Comparison of ENCODE assay signal across 19 mouse cellular contexts in the genomic region with DNA sequence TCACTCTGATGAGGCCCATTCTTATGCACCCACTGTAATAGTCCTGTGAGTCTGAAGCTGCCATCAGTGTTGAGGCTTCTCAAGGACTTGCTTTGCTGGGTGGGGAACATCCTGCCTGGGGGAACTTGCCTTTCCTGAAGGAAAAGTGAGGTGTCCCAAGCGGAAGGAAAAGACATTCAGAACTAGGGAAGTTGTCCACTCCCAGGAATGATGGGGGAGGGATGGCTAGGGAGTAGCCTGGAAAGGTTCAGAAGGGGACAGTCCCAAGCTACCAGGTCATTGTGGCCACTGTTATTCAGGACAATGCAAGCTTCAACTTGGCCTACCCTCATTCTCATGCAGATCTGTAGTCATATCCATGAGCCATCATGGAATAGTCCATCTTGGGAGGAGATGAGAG.
A peak's percentile ranks its signal among the peaks of the same experiment; 100 is the strongest.
DNase-seq lines count a peak whose midpoint lies in the region; ATAC-seq and TF ChIP-seq lines count a peak whose summit lies in the region.
"Had no signal": no experiment of that assay in that cellular context is flagged by ENCODE, and none has a peak within 500 bp of the region (broad histone marks: within the 10 kb centered on the region; RNA-seq: fewer than 3 reads in every experiment).

No protein-coding gene starts in this region.

- H3K27ac ChIP-seq in kidney, adult 2 months (ENCODE audit: insufficient read depth, low read depth, low read length): peak overlapping the region; percentile 76
- no peak overlapping the region for H3K27ac ChIP-seq in kidney, embryonic 14.5 days (ENCODE audit: low read depth, low read length)
- H3K27ac ChIP-seq: embryonic facial prominence, embryonic 10.5 days; forebrain, embryonic 15.5 days; hindbrain, postnatal 0 days; limb, embryonic 12.5 days; liver, embryonic 14.5 days had no signal

- no peaks in the 10 kb centered on the region; the same call in 1 of the 2 replicates for H3K27me3 ChIP-seq in kidney, adult 2 months (replicated peaks; ENCODE audit: control insufficient read depth, insufficient read depth, low read length)
- no peaks in the 10 kb centered on the region for H3K27me3 ChIP-seq in kidney, embryonic 14.5 days (ENCODE audit: control insufficient read depth, insufficient read depth, low read length)
- H3K27me3 ChIP-seq: forebrain, embryonic 15.5 days; limb, embryonic 12.5 days had no signal

- H3K9me3 ChIP-seq in kidney, embryonic 14.5 days (ENCODE audit: control insufficient read depth, low read length): no peaks in the 10 kb centered on the region
- H3K9me3 ChIP-seq: embryonic facial prominence, embryonic 10.5 days; forebrain, embryonic 15.5 days; limb, embryonic 12.5 days had no signal

- no peak overlapping the region for H3K4me2 ChIP-seq in kidney, embryonic 14.5 days (replicated peaks; ENCODE audit: low read depth, low read length)
- H3K4me2 ChIP-seq: forebrain, embryonic 15.5 days; limb, embryonic 12.5 days had no signal

- no peaks in the 10 kb centered on the region for H3K36me3 ChIP-seq in kidney, adult 2 months (ENCODE audit: control insufficient read depth, insufficient read depth, low read length)
- H3K36me3 ChIP-seq in kidney, embryonic 14.5 days (ENCODE audit: control insufficient read depth, insufficient read depth, low read length): no peaks in the 10 kb centered on the region
- H3K36me3 ChIP-seq: embryonic facial prominence, embryonic 10.5 days; forebrain, embryonic 15.5 days; limb, embryonic 12.5 days had no signal

- no peak overlapping the region for H3K4me3 ChIP-seq in kidney, adult 2 months (ENCODE audit: insufficient read depth, low read depth, low read length)
- no peak overlapping the region for H3K4me3 ChIP-seq in kidney, embryonic 14.5 days (ENCODE audit: low read length)
- H3K4me3 ChIP-seq: embryonic facial prominence, embryonic 10.5 days; erythroblast, embryonic 14.5 days; forebrain, embryonic 15.5 days; limb, embryonic 12.5 days had no signal

- peak; percentile 12 for DNase-seq in adrenal gland, postnatal 10 days
- DNase-seq in adrenal gland, postnatal 14 days: no peak
- peak; percentile 82 for DNase-seq in kidney, adult 2 months
- peak; percentile 13 for DNase-seq in heart, postnatal 4 days
- peak; percentile 64 for DNase-seq in lung, postnatal 25 days (ENCODE audit: low spot score)
- DNase-seq in left cerebral cortex, adult 18-20 months (ENCODE audit: low spot score in 2 of 2): no peak
- no peak for DNase-seq in adipocyte (ENCODE audit: low spot score)
- DNase-seq: cerebellum, postnatal 25 days; gastrocnemius, postnatal 14 days; right cerebral cortex, postnatal 14 days; thymus, postnatal 4 days had no signal

- 71% methylated on average over 1 of the region's 1 CpGs for WGBS in kidney, adult 2 months
- WGBS in kidney, embryonic 14.5 days: 90% methylated on average over 1 of the region's 1 CpGs

- no peak for ATAC-seq in kidney, embryonic 14.5 days (ENCODE audit: low FRiP score, low TSS enrichment)
- ATAC-seq: forebrain, embryonic 15.5 days; hindbrain, postnatal 0 days; midbrain, embryonic 16.5 days had no signal

- TF ChIP-seq POLR2A in kidney, adult 2 months (IDR thresholded peaks at IDR 0.05; ENCODE audit: low read depth, low read length): no peak

- TF ChIP-seq CTCF in kidney, adult 2 months (conservative IDR thresholded peaks at IDR 0.05; ENCODE audit: insufficient read depth, insufficient read length, low read depth, low read length): no peak

- H3K9ac ChIP-seq in kidney, embryonic 14.5 days (ENCODE audit: low read depth, low read length): no peak overlapping the region
- H3K9ac ChIP-seq: forebrain, embryonic 15.5 days; limb, embryonic 12.5 days; liver, embryonic 14.5 days had no signal

- H3K4me1 ChIP-seq in kidney, adult 2 months (ENCODE audit: control insufficient read depth, insufficient read depth, low read length): no peaks in the 10 kb centered on the region
- no peaks in the 10 kb centered on the region for H3K4me1 ChIP-seq in kidney, embryonic 14.5 days (ENCODE audit: control insufficient read depth, insufficient read depth, low read length)
- H3K4me1 ChIP-seq: forebrain, embryonic 15.5 days; limb, embryonic 12.5 days had no signal

Comparison
In these comparisons a context has a peak if more than half of its experiments do, and no peak if none do; other contexts are left out.
1. DNase-seq: peak in adrenal gland, postnatal 10 days (single experiment), kidney, adult 2 months (single experiment), heart, postnatal 4 days (single experiment) and lung, postnatal 25 days (single experiment); none in adrenal gland, postnatal 14 days (single experiment), left cerebral cortex, adult 18-20 months (0 of 2) and adipocyte (single experiment).